Mouse (Mus musculus) cortical plate, adult 2 months (tissue): ENCODE measurements around the gene Lemd1. TPM values are rescaled to one million over a fixed set of nuclear protein-coding genes. Genes with fewer than 3 reads are reported as not detected.

Experiments
- H3K27ac ChIP-seq: fragments of 200-500 bp; 2 replicates; pipeline ENCODE4 v1.5.1; 2012; ENCODE audit warnings: low read length, control low read depth, inconsistent platforms; ENCODE audit not compliant: insufficient read depth
- H3K4me1 ChIP-seq: fragments of 200-500 bp; 2 replicates; pipeline ENCODE4 v1.6.1; 2011; ENCODE audit warnings: low read length; ENCODE audit not compliant: control insufficient read depth, insufficient read depth
- H3K4me3 ChIP-seq: fragments of 200-500 bp; 2 replicates; pipeline ENCODE4 v1.5.1; 2011; ENCODE audit warnings: mild to moderate bottlenecking, low read length, control low read depth; ENCODE audit not compliant: insufficient read depth
- CTCF ChIP-seq: fragments of 200-500 bp; IDR thresholded peaks from 2 replicates; pipeline ENCODE4 v1.5.1; 2011; ENCODE audit warnings: mild to moderate bottlenecking, control low read depth, low read length; ENCODE audit not compliant: insufficient read depth; ENCODE audit errors: extremely low read depth
- POLR2A ChIP-seq: fragments of 200-500 bp; IDR thresholded peaks from 2 replicates; pipeline ENCODE4 v1.6.1; 2011; ENCODE audit warnings: mild to moderate bottlenecking, low read length, control low read depth; ENCODE audit not compliant: insufficient read depth; ENCODE audit errors: extremely low read depth
- polyA plus RNA-seq: library from polyadenylated mRNA; depleted of rRNA; stranded (reverse); fragments of >200 nt; gene quantifications from 2 replicates; pipeline ENCODE4 v1.2.3, GENCODE M21; 2012

Gene Lemd1
- polyA plus RNA-seq, 1 experiment = 7.5 TPM

- Histone ChIP-seq H3K27ac (no peak overlapping the region), H3K4me1 (no peaks in the 10 kb centered on the region), H3K4me3 (no peak overlapping the region)
- TF ChIP-seq CTCF (no peak), POLR2A (no peak)
These were observed 43.6 kb downstream of the Lemd1 start for GRCm38 (mm10) chr1:132234757-132235273.

GRCm38 (mm10) chr1:132237585-132238159 is 46.4 kb downstream of the Lemd1 start:
- TF ChIP-seq POLR2A (no peak), CTCF (peak; percentile 92)
- Histone ChIP-seq H3K4me3 (no peak overlapping the region), H3K4me1 (no peaks in the 10 kb centered on the region), H3K27ac (no peak overlapping the region)

GRCm38 (mm10) chr1:132245010-132245409 is 53.8 kb downstream of the Lemd1 start:
- Histone ChIP-seq H3K4me1 (no peaks in the 10 kb centered on the region), H3K4me3 (no peak overlapping the region), H3K27ac (no peak overlapping the region)
- TF ChIP-seq CTCF (no peak), POLR2A (no peak)

GRCm38 (mm10) chr1:132246137-132246536 is 54.9 kb downstream of the Lemd1 start:
- Histone ChIP-seq H3K4me1 (no peaks in the 10 kb centered on the region), H3K27ac (no peak overlapping the region), H3K4me3 (no peak overlapping the region)
- TF ChIP-seq POLR2A (no peak), CTCF (no peak)

GRCm38 (mm10) chr1:132246641-132247040 is 55.4 kb downstream of the Lemd1 start:
- Histone ChIP-seq H3K4me1 (no peaks in the 10 kb centered on the region), H3K4me3 (no peak overlapping the region), H3K27ac (no peak overlapping the region)
- TF ChIP-seq POLR2A (no peak), CTCF (no peak)

GRCm38 (mm10) chr1:132254467-132254866 is 63.2 kb downstream of the Lemd1 start:
- H3K27ac ChIP-seq = no peak overlapping the region
- TF ChIP-seq POLR2A (no peak), CTCF (no peak)

GRCm38 (mm10) chr1:132260331-132260730 is 69.1 kb downstream of the Lemd1 start:
- no peak overlapping the region for H3K27ac ChIP-seq
- TF ChIP-seq CTCF (no peak), POLR2A (no peak)
- no peaks in the 10 kb centered on the region for H3K4me1 ChIP-seq
- no peak overlapping the region for H3K4me3 ChIP-seq

More at GRCm38 (mm10) chr1:132254467-132254866, 63.2 kb downstream of the Lemd1 start:
- Histone ChIP-seq H3K4me1 (no peaks in the 10 kb centered on the region), H3K4me3 (no peak overlapping the region)

- Histone ChIP-seq H3K27ac (no peak overlapping the region), H3K4me3 (no peak overlapping the region), H3K4me1 (no peaks in the 10 kb centered on the region)
- no peak; the same call in 1 of the 2 replicates for TF ChIP-seq CTCF
These were observed 69.8 kb downstream of the Lemd1 start for GRCm38 (mm10) chr1:132261058-132261457.

GRCm38 (mm10) chr1:132263618-132264017 is 72.4 kb downstream of the Lemd1 start:
- Histone ChIP-seq H3K4me3 (no peak overlapping the region), H3K27ac (no peak overlapping the region), H3K4me1 (peaks cover 4% of the 10 kb centered on the region)
- TF ChIP-seq POLR2A (no peak), CTCF (no peak)

GRCm38 (mm10) chr1:132264577-132264976 is 73.3 kb downstream of the Lemd1 start:
- TF ChIP-seq CTCF (no peak), POLR2A (no peak)
- Histone ChIP-seq H3K4me1 (peaks cover 4% of the 10 kb centered on the region), H3K4me3 (no peak overlapping the region), H3K27ac (no peak overlapping the region)
